Comparison of ENCODE assay signal across 35 mouse cellular contexts in genomic region chr14:79291629-79292028, GRCm38 (mm10). TPM values are rescaled to one million over a fixed set of nuclear protein-coding genes. Genes with fewer than 3 reads are reported as not detected.
DNase-seq lines count a peak whose midpoint lies in the region; ATAC-seq and TF ChIP-seq lines count a peak whose summit lies in the region.
"Had no signal": no experiment of that assay in that cellular context is flagged by ENCODE, and none has a peak within 500 bp of the region (broad histone marks: within the 10 kb centered on the region; RNA-seq: fewer than 3 reads in every experiment).

No protein-coding gene starts in this region.

- no peaks in the 10 kb centered on the region for H3K36me3 ChIP-seq in neural tube, embryonic 13.5 days
- H3K36me3 ChIP-seq in liver, embryonic 13.5 days = peaks cover 72% of the 10 kb centered on the region
- H3K36me3 ChIP-seq in heart, adult 2 months (ENCODE audit: control insufficient read depth, insufficient read depth, low read length) = peaks cover 33% of the 10 kb centered on the region
- H3K36me3 ChIP-seq: hindbrain, embryonic 13.5 days had no signal

- intact Hi-C loops in heart, adult 2 months (cut with DNase I) = no loop called here

- no peak for TF ChIP-seq POLR2A in heart, adult 2 months (IDR thresholded peaks at IDR 0.05; ENCODE audit: insufficient read depth, low read depth, low read length)

- peaks cover 3% of the 10 kb centered on the region; the same call in 1 of the 2 replicates for H3K27me3 ChIP-seq in neural tube, embryonic 13.5 days
- H3K27me3 ChIP-seq in liver, embryonic 13.5 days = no peaks in the 10 kb centered on the region
- H3K27me3 ChIP-seq in heart, adult 2 months (ENCODE audit: control insufficient read depth, insufficient read depth, low read length) = no peaks in the 10 kb centered on the region
- H3K27me3 ChIP-seq: embryonic facial prominence, embryonic 13.5 days; hindbrain, embryonic 13.5 days had no signal

- no peak for TF ChIP-seq CTCF in heart, adult 2 months (IDR thresholded peaks at IDR 0.05)

- no peaks in the 10 kb centered on the region for H3K9me3 ChIP-seq in neural tube, embryonic 13.5 days
- H3K9me3 ChIP-seq in liver, embryonic 13.5 days (replicated peaks) = no peaks in the 10 kb centered on the region
- H3K9me3 ChIP-seq: embryonic facial prominence, embryonic 13.5 days; forebrain, embryonic 10.5 days; hindbrain, embryonic 13.5 days had no signal

- no peak for TF ChIP-seq EP300 in heart, adult 2 months (IDR thresholded peaks at IDR 0.05; ENCODE audit: insufficient read depth, low read depth, low read length)

- 0 out of 2 replicates have a peak overlapping the region, but pooled peaks have one; percentile 13 for H3K27ac ChIP-seq in neural tube, embryonic 13.5 days (replicated peaks)
- H3K27ac ChIP-seq in brown adipose tissue, adult 24 weeks (replicated peaks; ENCODE audit: low read depth, low read length) = peak overlapping the region; percentile 84
- H3K27ac ChIP-seq in liver, embryonic 13.5 days = peak overlapping the region; percentile 96
- no peak overlapping the region for H3K27ac ChIP-seq in heart, adult 2 months
- H3K27ac ChIP-seq: embryonic facial prominence, embryonic 13.5 days; hindbrain, embryonic 13.5 days had no signal

- WGBS in neural tube, embryonic 13.5 days = 90% methylated on average over 4 of the region's 4 CpGs
- 85% methylated on average over 4 of the region's 4 CpGs for WGBS in liver, embryonic 13.5 days (ENCODE audit: insufficient replicate concordance)
- 90% methylated on average over 4 of the region's 4 CpGs for WGBS in heart, adult 2 months

- DNase-seq in neural tube, embryonic 10.5 days (ENCODE audit: extremely low spot score, low spot score) = no peak
- DNase-seq in liver, embryonic 13.5 days = no peak
- DNase-seq in urinary bladder, postnatal 4 days (ENCODE audit: low spot score in 2 of 2) = no peak
- DNase-seq in heart, adult 2 months = no peak
- DNase-seq: adrenal gland, adult 2 months; cerebellum, adult 11 months; cerebellum, adult 9-11 months; forebrain, postnatal 0 days; gastrocnemius, postnatal 14 days; heart, adult 11 months; heart, postnatal 36 days; kidney, adult 11 months; kidney, postnatal 25 days; lung, postnatal 36 days; midbrain, embryonic 14.5 days; right cerebral cortex, postnatal 4 days had no signal

- no peak for ATAC-seq in neural tube, embryonic 13.5 days (ENCODE audit: low read depth)
- no peak for ATAC-seq in liver, embryonic 13.5 days (ENCODE audit: low read depth)
- peak; percentile 20; the same call in 1 of the 2 replicates for ATAC-seq in megakaryocyte progenitor cell, adult 5-6 weeks (replicated peaks; ENCODE audit: poor library complexity)
- ATAC-seq: CD4-positive, CD25-positive, alpha-beta regulatory T cell, adult 4 months; forebrain, postnatal 0 days had no signal

- H3K4me3 ChIP-seq in neural tube, embryonic 13.5 days = no peak overlapping the region
- H3K4me3 ChIP-seq in brown adipose tissue, adult 24 weeks (ENCODE audit: insufficient read depth, low read depth, low read length) = no peak overlapping the region
- no peak overlapping the region for H3K4me3 ChIP-seq in liver, embryonic 13.5 days (replicated peaks)
- no peak overlapping the region for H3K4me3 ChIP-seq in heart, adult 2 months
- H3K4me3 ChIP-seq: embryonic facial prominence, embryonic 13.5 days; hindbrain, embryonic 13.5 days had no signal

- H3K9ac ChIP-seq in neural tube, embryonic 13.5 days = no peak overlapping the region
- H3K9ac ChIP-seq in liver, embryonic 13.5 days = 0 out of 2 replicates have a peak overlapping the region, but pooled peaks have one; percentile 37
- no peak overlapping the region for H3K9ac ChIP-seq in heart, adult 2 months (ENCODE audit: low read depth, low read length)
- H3K9ac ChIP-seq: embryonic facial prominence, embryonic 13.5 days; forebrain, postnatal 0 days had no signal

- no peak overlapping the region for H3K4me2 ChIP-seq in neural tube, embryonic 13.5 days
- no peak overlapping the region for H3K4me2 ChIP-seq in liver, embryonic 13.5 days
- H3K4me2 ChIP-seq: heart, embryonic 11.5 days had no signal

- no peaks in the 10 kb centered on the region for H3K79me2 ChIP-seq in heart, adult 2 months (replicated peaks; ENCODE audit: control insufficient read depth, insufficient read depth, low read length)

- H3K4me1 ChIP-seq in neural tube, embryonic 13.5 days (replicated peaks) = peaks cover 29% of the 10 kb centered on the region
- H3K4me1 ChIP-seq in brown adipose tissue, adult 24 weeks (ENCODE audit: control insufficient read depth, insufficient read depth, insufficient read length, low read length) = peaks cover 40% of the 10 kb centered on the region
- peaks cover 69% of the 10 kb centered on the region for H3K4me1 ChIP-seq in liver, embryonic 13.5 days (replicated peaks)
- peaks cover 7% of the 10 kb centered on the region for H3K4me1 ChIP-seq in heart, adult 2 months (ENCODE audit: control insufficient read depth, insufficient read depth, low read length)

RNA-seq across cellular contexts. Expression of gene Rgcc, which starts 9.8 kb away (rescaled TPM):
- 67.4 and 72.9 TPM in 2 replicates for polyA plus RNA-seq in neural tube, embryonic 13.5 days (2015; fragmentation: Nextera tagmentation; extraction: Ambion mirVana)
- polyA plus RNA-seq in brown adipose tissue, adult 24 weeks (2012; ENCODE audit: insufficient read depth, insufficient read length, missing spikeins) = 325 and 446 TPM in 2 replicates
- polyA plus RNA-seq in liver, embryonic 13.5 days (2015; fragmentation: Nextera tagmentation; extraction: Ambion mirVana) = 306 and 322 TPM in 2 replicates
- total RNA-seq in megakaryocyte progenitor cell, adult 5-6 weeks (2015) = 183 and 199 TPM in 2 replicates
- 212 and 243 TPM in 2 replicates for total RNA-seq in megakaryocyte progenitor cell, adult 5-6 weeks (2017)
- total RNA-seq in heart, adult 2 months (2021) = 100 to 1,000 TPM in 1 of 2 experiments, 10 to 100 TPM in 1; 66.4 to 116 TPM
- 91.8 and 124 TPM in 2 replicates for polyA plus RNA-seq in heart, adult 2 months (2012; rRNA removed)

RNA-seq across cellular contexts. Expression of gene Zfp957, which starts 44.5 kb away (rescaled TPM):
- not detected in 2 replicates for polyA plus RNA-seq in neural tube, embryonic 13.5 days (2015; fragmentation: Nextera tagmentation; extraction: Ambion mirVana)
- not detected in 2 replicates for polyA plus RNA-seq in brown adipose tissue, adult 24 weeks (2012; ENCODE audit: insufficient read depth, insufficient read length, missing spikeins)
- polyA plus RNA-seq in liver, embryonic 13.5 days (2015; fragmentation: Nextera tagmentation; extraction: Ambion mirVana) = not detected in 2 replicates
- not detected in 2 replicates for total RNA-seq in megakaryocyte progenitor cell, adult 5-6 weeks (2015)
- total RNA-seq in megakaryocyte progenitor cell, adult 5-6 weeks (2017) = not detected in 2 replicates
- not detected for total RNA-seq in heart, adult 2 months (2021)
- not detected in 2 replicates for polyA plus RNA-seq in heart, adult 2 months (2012; rRNA removed)
- total RNA-seq: adrenal gland, adult 2 months; forebrain, postnatal 0 days; gastrocnemius, postnatal 14 days; heart, postnatal 36 days; layer of hippocampus, adult 18-20 months; layer of hippocampus, postnatal 10 days; left cerebral cortex, adult 18-20 months; left cerebral cortex, postnatal 14 days; liver, adult 2 months; monocyte, adult 5-6 weeks; neutrophil, adult 5-6 weeks had no signal
- polyA plus RNA-seq: adrenal gland, adult 2 months; CD4-positive, CD25-positive, alpha-beta regulatory T cell, adult 4 months; embryonic facial prominence, embryonic 13.5 days; forebrain, embryonic 10.5 days; forebrain, postnatal 0 days; heart, embryonic 11.5 days; hindbrain, embryonic 13.5 days; kidney, embryonic 14.5 days; limb, embryonic 11.5 days; liver, adult 2 months; lung, embryonic 16.5 days; midbrain, embryonic 14.5 days; spleen, adult 2 months had no signal
